Mouse (Mus musculus) E14TG2a.4 (cell line): ENCODE measurements around the gene Tstd1.

Experiments used
- CTCF ChIP-seq: conservative IDR thresholded peaks from 2 replicates; pipeline ENCODE4 v1.5.1; 2014; ENCODE audit warnings: low read length
- NANOG ChIP-seq: IDR thresholded peaks from 2 replicates; pipeline ENCODE4 v1.6.1; 2014; ENCODE audit warnings: borderline replicate concordance, low read length, mixed read lengths

DNA sequence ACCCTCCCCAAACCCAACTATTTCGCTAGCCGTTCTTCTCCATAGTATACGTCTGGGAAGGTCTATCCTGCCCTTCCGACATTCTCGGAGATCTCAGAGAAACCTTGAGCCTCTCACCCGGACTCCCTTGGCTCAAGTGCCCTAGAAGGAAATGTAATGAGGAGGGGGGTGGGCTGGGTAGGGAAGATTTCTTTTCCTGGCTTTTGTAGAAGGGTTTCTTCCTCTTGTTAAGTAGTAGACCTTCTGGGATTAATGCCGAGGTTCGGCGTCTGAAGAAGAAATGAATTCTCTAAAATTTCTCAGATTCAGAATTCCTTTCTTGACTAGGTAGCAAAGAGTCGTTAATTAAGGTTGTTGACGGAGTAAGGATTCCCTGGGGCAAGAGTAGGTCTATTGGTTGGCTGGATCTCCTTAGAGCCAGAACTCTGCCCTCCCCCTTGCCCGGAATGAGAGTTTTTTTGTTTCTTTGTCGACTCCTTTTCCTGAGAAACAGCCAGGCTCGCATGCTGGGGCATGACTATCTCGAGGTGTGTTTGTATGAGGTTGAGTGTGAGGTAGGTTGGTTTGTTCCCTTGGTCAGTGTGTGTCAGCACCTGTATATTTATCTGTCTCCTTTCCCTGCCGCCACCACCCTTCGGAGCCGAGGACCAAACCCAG, 19.5 kb downstream of the Tstd1 start:
- no peak for TF ChIP-seq CTCF
- TF ChIP-seq NANOG: no peak
